Mouse (Mus musculus): ENCODE measurements around the gene 4921536K21Rik. TPM values are rescaled to one million over a fixed set of nuclear protein-coding genes. Genes with fewer than 3 reads are reported as not detected.

The 4921536K21Rik gene
- not detected in 2 replicates for polyA plus RNA-seq (2015; fragmentation: Nextera tagmentation; extraction: Ambion mirVana)

DNA sequence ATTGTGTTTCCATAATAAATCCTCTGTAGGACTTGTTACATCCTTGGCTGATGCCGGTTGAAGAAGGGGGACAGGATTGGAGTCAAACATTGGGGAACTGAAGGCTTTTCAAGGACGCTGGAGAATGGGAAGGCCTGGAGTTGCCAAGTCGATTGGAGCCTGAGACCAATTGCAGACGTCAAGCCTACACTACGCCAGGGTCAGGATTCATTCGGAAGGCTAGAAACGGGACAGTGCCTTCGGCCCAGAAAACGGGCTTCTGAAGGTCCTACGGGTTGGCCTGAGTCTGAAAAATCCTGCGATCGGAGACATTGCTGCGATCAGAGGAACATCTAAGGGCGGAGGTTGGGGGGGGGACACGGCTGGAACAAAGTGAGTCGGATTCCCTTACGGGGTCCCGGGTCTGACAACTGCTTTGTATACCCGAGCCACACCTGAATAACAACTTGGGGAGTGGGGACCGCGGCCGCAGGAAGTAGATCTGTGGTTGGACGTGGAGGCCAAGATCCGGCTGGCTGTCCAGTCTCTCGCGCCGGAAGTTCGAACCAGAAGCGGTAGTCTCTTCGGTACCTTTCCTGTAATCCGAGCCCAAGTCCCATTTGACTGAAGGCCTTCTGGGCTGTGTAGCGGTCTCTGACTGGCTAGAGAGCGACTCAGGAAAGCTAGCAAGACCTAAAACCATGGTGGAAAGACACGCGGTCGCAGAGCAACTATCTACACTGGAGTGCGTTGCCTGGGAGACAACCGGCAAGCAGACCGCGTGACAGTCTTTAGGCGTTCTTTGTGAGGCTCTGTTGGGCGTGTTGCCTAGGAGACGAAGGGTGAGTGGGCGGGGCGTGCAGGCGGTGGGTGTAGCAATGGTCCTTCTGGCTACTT is at the start of gene 4921536K21Rik, which contains the start of gene Dusp18:
TSS of gene 4921536K21Rik (minus strand) at position 693 of the 876 bp plus-strand sequence.
TSS of gene Dusp18 (plus strand) at position 835 of the 876 bp plus-strand sequence.
- ATAC-seq: peak; percentile 91
- H3K27ac ChIP-seq (ENCODE audit: low read depth): no peak within 1 kb of the TSS
- no peak within 1 kb of the TSS for H3K9ac ChIP-seq (replicated peaks)
- TF ChIP-seq EP300 (IDR thresholded peaks at IDR 0.05; ENCODE audit: low read depth) (no peak), CTCF (IDR thresholded peaks at IDR 0.05; ENCODE audit: low read depth) (no peak)
- WGBS (ENCODE audit: insufficient replicate concordance): 6% methylated on average over 46 of the region's 46 CpGs
- H3K27me3 ChIP-seq (ENCODE audit: insufficient read depth, low read length): no peaks in the 10 kb centered on the region
- H3K36me3 ChIP-seq (replicated peaks; ENCODE audit: insufficient read depth, low read length): no peaks in the 10 kb centered on the region
- H3K4me3 ChIP-seq (ENCODE audit: low read depth, low read length): peak within 1 kb of the TSS; percentile 45
- peaks cover 11% of the 10 kb centered on the region for H3K4me1 ChIP-seq (ENCODE audit: insufficient read depth)
- peak within 1 kb of the TSS; percentile 78 for H3K4me2 ChIP-seq (ENCODE audit: low read depth, low read length)
- H3K9me3 ChIP-seq (ENCODE audit: low read length): no peaks in the 10 kb centered on the region
- DNase-seq: peak; percentile 87

DNA sequence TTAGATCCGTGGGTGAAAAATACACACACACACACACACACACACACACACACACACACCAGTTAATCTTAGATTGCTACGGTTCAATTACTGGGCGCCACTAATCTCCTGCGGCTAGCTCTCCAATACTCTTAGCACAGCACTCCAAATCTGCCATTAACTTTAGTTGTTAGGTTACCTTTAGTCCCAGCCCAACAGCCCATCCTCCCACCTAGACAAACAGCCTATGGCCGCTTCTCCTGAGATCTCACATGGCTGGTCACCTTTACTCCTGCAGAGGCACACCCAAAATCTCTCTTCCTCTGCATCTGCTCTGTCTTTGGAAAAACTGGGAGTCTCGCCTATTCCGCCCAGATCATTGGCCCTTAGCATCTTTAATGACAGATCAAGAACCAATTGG is 46.5 kb upstream of the 4921536K21Rik start:
- TF ChIP-seq EP300 (IDR thresholded peaks at IDR 0.05; ENCODE audit: low read depth) (no peak), CTCF (IDR thresholded peaks at IDR 0.05; ENCODE audit: low read depth) (no peak)
- DNase-seq (no peak), ATAC-seq (no peak)
- Histone ChIP-seq H3K9me3 (ENCODE audit: low read length) (no peaks in the 10 kb centered on the region), H3K9ac (replicated peaks) (no peak overlapping the region), H3K4me2 (ENCODE audit: low read depth, low read length) (no peak overlapping the region), H3K36me3 (replicated peaks; ENCODE audit: insufficient read depth, low read length) (no peaks in the 10 kb centered on the region), H3K27ac (ENCODE audit: low read depth) (no peak overlapping the region), H3K4me1 (ENCODE audit: insufficient read depth) (no peaks in the 10 kb centered on the region), H3K4me3 (ENCODE audit: low read depth, low read length) (no peak overlapping the region), H3K27me3 (ENCODE audit: insufficient read depth, low read length) (no peaks in the 10 kb centered on the region)
- 75% methylated on average over 7 of the region's 7 CpGs for WGBS (ENCODE audit: insufficient replicate concordance)

DNA sequence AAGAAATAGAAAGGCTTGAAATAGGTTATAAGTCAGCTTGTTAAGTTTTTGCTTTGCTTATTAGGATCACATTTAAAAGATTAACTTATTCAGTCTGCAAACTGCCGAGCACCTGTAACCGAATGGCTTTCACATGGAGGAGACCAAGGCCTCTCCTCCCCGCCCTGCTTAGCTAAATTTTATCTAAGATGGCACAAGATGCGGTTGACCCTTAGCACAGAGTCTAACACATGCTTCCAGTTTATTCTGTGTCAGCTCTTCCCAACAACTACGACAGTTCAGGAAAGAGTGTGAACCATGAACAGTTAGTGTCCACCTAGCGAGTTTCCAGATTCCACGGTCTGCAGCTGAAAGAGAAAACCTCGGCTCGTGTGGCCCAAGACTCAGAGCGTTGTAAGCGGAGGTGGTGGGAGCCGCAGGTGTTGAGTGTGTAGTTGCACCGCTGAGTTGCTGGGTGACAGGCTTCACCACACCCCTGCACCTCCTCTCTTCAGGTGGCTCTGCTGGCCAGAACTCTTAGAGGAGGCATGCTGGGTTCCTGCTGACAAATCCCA is 42.5 kb upstream of the 4921536K21Rik start:
- ATAC-seq (no peak), DNase-seq (no peak)
- TF ChIP-seq CTCF (IDR thresholded peaks at IDR 0.05; ENCODE audit: low read depth): no peak
- TF ChIP-seq EP300 (IDR thresholded peaks at IDR 0.05; ENCODE audit: low read depth): no peak
- no peak overlapping the region for H3K27ac ChIP-seq (ENCODE audit: low read depth)
- H3K4me2 ChIP-seq (ENCODE audit: low read depth, low read length): no peak overlapping the region
- H3K9me3 ChIP-seq (ENCODE audit: low read length): no peaks in the 10 kb centered on the region
- H3K27me3 ChIP-seq (ENCODE audit: insufficient read depth, low read length): no peaks in the 10 kb centered on the region
- 69% methylated on average over 13 of the region's 13 CpGs for WGBS (ENCODE audit: insufficient replicate concordance)
- no peaks in the 10 kb centered on the region for H3K36me3 ChIP-seq (replicated peaks; ENCODE audit: insufficient read depth, low read length)
- no peak overlapping the region for H3K4me3 ChIP-seq (ENCODE audit: low read depth, low read length)
- H3K4me1 ChIP-seq (ENCODE audit: insufficient read depth): no peaks in the 10 kb centered on the region
- H3K9ac ChIP-seq (replicated peaks): no peak overlapping the region

DNA sequence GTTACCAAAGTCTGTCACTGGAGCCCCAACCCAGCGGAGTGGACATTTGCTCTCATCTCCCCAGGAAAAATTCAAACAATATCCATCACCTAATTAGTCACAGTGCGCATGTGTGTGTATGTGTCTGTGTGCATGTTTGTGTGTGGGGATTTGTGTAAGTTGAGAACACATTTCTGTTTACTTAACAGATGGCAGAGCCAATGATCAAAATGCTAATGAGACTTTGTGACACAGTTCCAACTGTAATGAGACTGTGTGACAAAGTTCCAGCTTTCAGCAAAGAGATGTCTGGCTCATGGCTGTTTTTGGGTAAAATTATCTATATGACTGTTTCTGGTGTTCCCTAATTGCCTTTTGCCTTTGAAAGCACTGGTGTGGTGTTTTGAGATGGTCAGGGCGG is 41.4 kb upstream of the 4921536K21Rik start:
- no peaks in the 10 kb centered on the region for H3K9me3 ChIP-seq (ENCODE audit: low read length)
- H3K27me3 ChIP-seq (ENCODE audit: insufficient read depth, low read length): no peaks in the 10 kb centered on the region
- no peak for TF ChIP-seq CTCF (IDR thresholded peaks at IDR 0.05; ENCODE audit: low read depth)
- TF ChIP-seq EP300 (IDR thresholded peaks at IDR 0.05; ENCODE audit: low read depth): no peak
- H3K27ac ChIP-seq (ENCODE audit: low read depth): no peak overlapping the region
- no peak for DNase-seq
- H3K4me1 ChIP-seq (ENCODE audit: insufficient read depth): peaks cover 5% of the 10 kb centered on the region; the same call in 1 of the 2 replicates
- H3K4me3 ChIP-seq (ENCODE audit: low read depth, low read length): no peak overlapping the region
- H3K4me2 ChIP-seq (ENCODE audit: low read depth, low read length): no peak overlapping the region
- H3K36me3 ChIP-seq (replicated peaks; ENCODE audit: insufficient read depth, low read length): no peaks in the 10 kb centered on the region
- 83% methylated on average over 3 of the region's 3 CpGs for WGBS (ENCODE audit: insufficient replicate concordance)
- ATAC-seq: no peak
- no peak overlapping the region for H3K9ac ChIP-seq (replicated peaks)

DNA sequence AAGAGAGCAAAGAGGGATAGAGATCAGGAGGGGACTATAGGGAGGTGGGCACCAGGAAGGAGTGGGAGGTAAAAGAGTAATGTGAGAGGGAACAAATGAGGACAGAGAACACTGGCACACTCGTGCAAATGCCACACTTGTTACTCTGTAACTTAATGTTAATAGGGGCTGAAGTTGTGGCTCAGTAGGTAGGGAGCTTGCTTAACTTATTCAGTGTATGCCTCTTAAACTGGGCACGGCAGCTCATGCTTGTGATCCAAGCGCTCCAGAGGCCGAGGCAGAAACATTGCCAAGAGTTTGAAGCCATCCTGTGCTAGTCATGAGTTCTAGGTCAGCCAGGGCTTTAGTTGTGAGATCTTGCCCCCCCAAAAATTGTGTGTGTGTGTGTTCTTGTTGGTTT is 40.2 kb upstream of the 4921536K21Rik start:
- 71% methylated on average over 4 of the region's 4 CpGs for WGBS (ENCODE audit: insufficient replicate concordance)

DNA sequence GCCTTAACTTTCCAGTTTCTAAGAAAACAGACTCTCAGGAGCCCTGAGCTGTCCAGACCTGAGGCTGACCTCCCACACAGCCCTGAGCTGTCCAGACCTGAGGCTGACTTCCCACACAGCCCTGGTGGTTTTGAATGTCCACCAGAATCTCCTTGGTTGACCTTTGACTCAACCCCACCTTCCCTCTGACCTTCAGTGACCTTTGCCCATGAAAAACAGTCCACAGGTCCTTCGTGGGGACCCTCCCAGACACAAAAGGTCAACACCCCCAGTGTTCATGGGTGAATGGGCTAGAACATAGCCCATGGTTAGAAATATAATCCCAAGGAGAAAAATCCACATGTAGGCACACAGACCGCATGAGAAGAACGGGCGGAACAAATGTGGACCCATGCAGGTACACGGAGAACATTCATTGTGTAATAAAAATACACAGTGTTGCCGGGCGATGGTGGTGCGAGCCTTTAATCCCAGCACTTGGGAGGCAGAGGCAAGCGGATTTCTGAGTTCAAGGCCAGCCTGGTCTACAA is 38.9 kb upstream of the 4921536K21Rik start:
- Histone ChIP-seq H3K27me3 (ENCODE audit: insufficient read depth, low read length) (no peaks in the 10 kb centered on the region), H3K4me2 (ENCODE audit: low read depth, low read length) (no peak overlapping the region), H3K27ac (ENCODE audit: low read depth) (no peak overlapping the region), H3K36me3 (replicated peaks; ENCODE audit: insufficient read depth, low read length) (no peaks in the 10 kb centered on the region), H3K4me1 (ENCODE audit: insufficient read depth) (peaks cover 13% of the 10 kb centered on the region; the same call in 1 of the 2 replicates), H3K9me3 (ENCODE audit: low read length) (no peaks in the 10 kb centered on the region), H3K4me3 (ENCODE audit: low read depth, low read length) (no peak overlapping the region), H3K9ac (replicated peaks) (no peak overlapping the region)
- WGBS (ENCODE audit: insufficient replicate concordance): 83% methylated on average over 9 of the region's 9 CpGs
- DNase-seq (no peak), ATAC-seq (no peak)
- TF ChIP-seq CTCF (IDR thresholded peaks at IDR 0.05; ENCODE audit: low read depth): no peak
- TF ChIP-seq EP300 (IDR thresholded peaks at IDR 0.05; ENCODE audit: low read depth): no peak

More for the DNA sequence above, 40.2 kb upstream of the 4921536K21Rik start:
- no peak for ATAC-seq
- Histone ChIP-seq H3K4me3 (ENCODE audit: low read depth, low read length) (no peak overlapping the region), H3K4me1 (ENCODE audit: insufficient read depth) (peaks cover 10% of the 10 kb centered on the region; the same call in 1 of the 2 replicates), H3K27ac (ENCODE audit: low read depth) (no peak overlapping the region), H3K36me3 (replicated peaks; ENCODE audit: insufficient read depth, low read length) (no peaks in the 10 kb centered on the region), H3K27me3 (ENCODE audit: insufficient read depth, low read length) (no peaks in the 10 kb centered on the region), H3K4me2 (ENCODE audit: low read depth, low read length) (no peak overlapping the region), H3K9ac (replicated peaks) (no peak overlapping the region), H3K9me3 (ENCODE audit: low read length) (no peaks in the 10 kb centered on the region)
- DNase-seq: no peak
- TF ChIP-seq EP300 (IDR thresholded peaks at IDR 0.05; ENCODE audit: low read depth) (no peak), CTCF (IDR thresholded peaks at IDR 0.05; ENCODE audit: low read depth) (no peak)
